Mouse (Mus musculus) forebrain, embryonic 16.5 days (tissue): ENCODE data around the gene Rhox4g. TPM values are rescaled to one million over a fixed set of nuclear protein-coding genes. Genes with fewer than 3 reads are reported as not detected.

Source experiments
- polyA plus RNA-seq: library from polyadenylated mRNA; unstranded; fragments of >200 nt; fragmentation: Nextera tagmentation; extraction: Ambion mirVana; gene quantifications from 2 replicates; pipeline ENCODE4 v1.2.1, GENCODE M21; 2015

Rhox4g gene
- polyA plus RNA-seq, 1 experiment from 2014 or later, result not detected

Other genes with a start within 250 kb of the Rhox4g start
- not detected in 2 replicates for gene Rhox2b, start 239.3 kb downstream of the Rhox4g start, polyA plus RNA-seq
- not detected in 2 replicates for gene Rhox4b, start 218.8 kb downstream of the Rhox4g start, polyA plus RNA-seq
- not detected in 2 replicates for gene Rhox2c, start 197.6 kb downstream of the Rhox4g start, polyA plus RNA-seq
- gene Rhox3c, start 192.7 kb downstream of the Rhox4g start, polyA plus RNA-seq, result not detected in 2 replicates
- not detected in 2 replicates for gene Rhox4c, start 171.0 kb downstream of the Rhox4g start, polyA plus RNA-seq
- gene Rhox2d, start 157.9 kb downstream of the Rhox4g start, polyA plus RNA-seq, result not detected in 2 replicates
- not detected in 2 replicates for gene Rhox4d, start 137.0 kb downstream of the Rhox4g start, polyA plus RNA-seq
- gene Rhox2e, start 120.9 kb downstream of the Rhox4g start, polyA plus RNA-seq, result not detected in 2 replicates
- not detected in 2 replicates for gene Rhox3e, start 109.3 kb downstream of the Rhox4g start, polyA plus RNA-seq
- not detected in 2 replicates for gene Rhox4e, start 93.9 kb downstream of the Rhox4g start, polyA plus RNA-seq
- gene Rhox2f, start 79.9 kb downstream of the Rhox4g start, polyA plus RNA-seq, result not detected in 2 replicates
- gene Rhox3f, start 70.3 kb downstream of the Rhox4g start, polyA plus RNA-seq, result not detected in 2 replicates
- gene Rhox4f, start 43.6 kb downstream of the Rhox4g start, polyA plus RNA-seq, result not detected in 2 replicates
- not detected in 2 replicates for gene Rhox3g, start 22.7 kb downstream of the Rhox4g start, polyA plus RNA-seq
- gene Rhox2g, start 7.9 kb downstream of the Rhox4g start, polyA plus RNA-seq, result not detected in 2 replicates
- not detected in 2 replicates for gene Rhox3h, start 17.4 kb upstream of the Rhox4g start, polyA plus RNA-seq
- gene Rhox2h, start 21.9 kb upstream of the Rhox4g start, polyA plus RNA-seq, result not detected in 2 replicates
- 0.56 TPM in 1 of 2 replicates, not detected in the other for gene Rhox5, start 153.5 kb upstream of the Rhox4g start, polyA plus RNA-seq
- not detected in 2 replicates for gene Rhox6, start 175.6 kb upstream of the Rhox4g start, polyA plus RNA-seq
- gene Rhox7a, start 180.4 kb upstream of the Rhox4g start, polyA plus RNA-seq, result not detected in 2 replicates
- gene Rhox8, start 227.6 kb upstream of the Rhox4g start, polyA plus RNA-seq, result not detected in 2 replicates
- not detected in 2 replicates for gene Rhox7b, start 245.9 kb upstream of the Rhox4g start, polyA plus RNA-seq